Mouse (Mus musculus): ENCODE measurements around the gene Clic4. TPM values are rescaled to one million over a fixed set of nuclear protein-coding genes. Genes with fewer than 3 reads are reported as not detected.

Gene Clic4
- total RNA-seq, 2 experiments from 2014 or later, result 121 to 144 TPM

DNA sequence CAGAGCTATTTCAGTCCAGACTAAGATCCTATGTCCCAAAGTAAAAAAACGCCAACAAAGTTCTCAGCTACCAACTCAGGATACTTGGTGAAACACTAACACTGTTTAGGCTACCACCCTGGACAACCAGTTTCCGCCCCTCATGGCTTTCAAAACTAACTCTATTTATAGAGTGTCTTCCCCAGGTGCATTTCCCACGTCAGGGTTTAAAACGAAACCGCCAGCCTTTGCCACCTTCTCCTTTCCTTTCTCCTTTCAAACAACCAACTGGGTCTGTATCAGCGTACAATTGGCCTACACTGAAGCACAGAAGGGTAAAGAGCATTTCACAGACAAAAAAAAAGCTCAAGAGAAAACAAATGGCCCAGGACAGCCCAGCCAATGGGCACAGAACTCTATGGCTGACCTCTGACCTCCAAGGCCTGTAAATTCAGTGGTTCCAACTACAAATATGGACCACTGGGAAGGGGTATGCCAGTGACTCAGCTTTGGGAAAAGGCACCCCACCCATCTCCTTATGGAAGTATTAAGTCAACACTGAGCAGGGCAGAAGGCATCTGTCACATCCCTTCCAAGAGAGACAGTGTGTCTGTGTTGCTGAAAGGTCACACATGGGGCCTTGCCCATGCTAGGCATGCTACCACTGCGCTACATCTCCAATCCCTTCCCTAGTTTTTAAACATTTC lies 2.8 kb downstream of the Clic4 start:
- no peak for ATAC-seq (replicated peaks; ENCODE audit: low FRiP score, poor library complexity, severe bottlenecking)

- ATAC-seq (replicated peaks; ENCODE audit: low FRiP score, poor library complexity, severe bottlenecking), result no peak
Measured at GRCm38 (mm10) chr4:135267521-135267920, 5.1 kb downstream of the Clic4 start.

- no peak for ATAC-seq (replicated peaks; ENCODE audit: low FRiP score, poor library complexity, severe bottlenecking)
Measured at GRCm38 (mm10) chr4:135266987-135267386, 5.6 kb downstream of the Clic4 start.

DNA sequence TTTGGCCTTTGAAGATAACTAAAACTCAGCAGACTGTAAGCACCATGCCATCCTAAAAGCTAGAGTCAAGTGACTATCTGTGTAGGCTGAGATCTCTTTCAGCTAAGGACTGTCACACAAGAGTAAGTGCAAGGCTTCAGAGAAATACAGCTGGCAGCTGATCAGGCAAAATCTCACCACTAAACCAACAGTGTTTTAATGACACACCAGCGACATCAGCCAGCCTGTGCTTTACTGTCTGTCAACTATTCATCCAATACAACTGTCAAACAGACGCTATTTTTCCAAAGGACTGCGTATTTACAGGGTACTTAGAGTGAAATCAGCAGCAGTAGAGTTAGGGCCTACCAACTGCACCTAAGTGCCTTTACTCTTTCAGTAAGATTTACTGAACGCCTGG lies 12.2 kb downstream of the Clic4 start:
- ATAC-seq (replicated peaks; ENCODE audit: low FRiP score, poor library complexity, severe bottlenecking), result no peak

DNA sequence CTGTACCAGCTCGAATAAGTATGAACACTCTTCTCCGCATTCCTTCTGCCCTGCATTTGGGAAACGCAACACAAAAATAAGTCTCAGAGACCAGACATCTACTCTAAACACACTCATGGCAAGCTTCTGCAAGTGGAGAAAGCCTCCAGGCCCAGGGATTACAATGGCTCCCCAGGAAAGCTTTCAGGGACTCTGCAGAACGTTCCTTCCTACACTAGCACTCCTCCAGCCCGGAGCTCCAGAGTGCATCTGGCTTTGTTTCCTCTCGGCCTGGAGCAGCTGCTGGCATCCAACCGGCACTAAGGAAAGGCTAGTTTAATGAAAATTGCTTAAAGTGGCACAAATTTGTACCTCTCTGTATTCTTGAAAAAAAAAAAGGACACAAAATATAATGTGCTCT lies 14.1 kb downstream of the Clic4 start:
- ATAC-seq (replicated peaks; ENCODE audit: low FRiP score, poor library complexity, severe bottlenecking), result no peak

DNA sequence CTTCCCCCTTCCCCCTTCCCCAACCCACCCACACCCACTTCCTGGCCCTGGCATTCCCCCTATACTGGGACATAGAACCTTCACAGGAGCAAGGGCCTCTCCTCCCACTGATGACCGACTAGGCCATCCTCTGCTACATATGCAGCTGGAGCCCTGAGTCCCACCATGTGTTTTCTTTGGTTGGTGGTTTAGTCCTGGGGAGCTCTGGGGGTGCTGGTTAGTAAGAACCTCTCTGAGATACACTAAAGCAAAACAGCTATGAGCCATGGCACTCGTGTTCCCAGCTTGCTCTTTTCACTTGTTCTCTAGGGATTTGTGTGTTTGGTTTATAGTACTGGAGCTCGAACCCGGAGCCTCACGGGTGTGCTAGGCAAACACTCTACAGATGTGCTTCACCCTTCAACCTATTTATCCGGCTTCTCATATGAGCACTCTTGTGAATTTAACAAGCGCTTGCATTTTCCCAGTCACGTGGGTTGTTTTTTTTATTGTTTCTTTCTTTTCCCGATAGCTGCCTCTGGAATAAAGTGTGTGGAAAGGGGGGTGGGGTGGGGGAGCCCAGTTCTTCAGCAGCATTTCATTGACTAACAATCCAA lies 14.6 kb downstream of the Clic4 start:
- no peak for ATAC-seq (replicated peaks; ENCODE audit: low FRiP score, poor library complexity, severe bottlenecking)

- ATAC-seq (replicated peaks; ENCODE audit: low FRiP score, poor library complexity, severe bottlenecking), result no peak
Measured at GRCm38 (mm10) chr4:135256536-135257450, 15.8 kb downstream of the Clic4 start.

DNA sequence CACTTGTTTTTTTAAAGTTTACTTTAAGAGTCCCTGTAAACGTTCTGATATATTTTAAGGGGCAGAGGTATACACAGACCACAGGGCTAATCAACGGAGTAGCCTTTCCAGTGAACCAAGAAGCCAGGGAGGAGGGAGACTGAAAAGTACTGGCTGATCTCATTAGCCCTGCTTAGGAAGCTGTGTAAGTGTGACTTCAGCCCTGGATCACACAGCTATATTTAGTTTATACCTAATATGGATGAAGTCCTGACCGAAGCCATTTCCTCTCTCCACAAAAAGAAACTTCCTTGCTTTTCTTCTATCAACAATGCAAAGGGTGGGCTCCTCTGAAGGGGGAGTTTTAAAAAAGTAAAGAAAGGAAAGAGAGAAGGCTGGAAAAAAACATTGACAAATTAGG lies 17.8 kb downstream of the Clic4 start:
- no peak for ATAC-seq (replicated peaks; ENCODE audit: low FRiP score, poor library complexity, severe bottlenecking)

- ATAC-seq (replicated peaks; ENCODE audit: low FRiP score, poor library complexity, severe bottlenecking), result no peak
Measured at GRCm38 (mm10) chr4:135254321-135254720, 18.3 kb downstream of the Clic4 start.

DNA sequence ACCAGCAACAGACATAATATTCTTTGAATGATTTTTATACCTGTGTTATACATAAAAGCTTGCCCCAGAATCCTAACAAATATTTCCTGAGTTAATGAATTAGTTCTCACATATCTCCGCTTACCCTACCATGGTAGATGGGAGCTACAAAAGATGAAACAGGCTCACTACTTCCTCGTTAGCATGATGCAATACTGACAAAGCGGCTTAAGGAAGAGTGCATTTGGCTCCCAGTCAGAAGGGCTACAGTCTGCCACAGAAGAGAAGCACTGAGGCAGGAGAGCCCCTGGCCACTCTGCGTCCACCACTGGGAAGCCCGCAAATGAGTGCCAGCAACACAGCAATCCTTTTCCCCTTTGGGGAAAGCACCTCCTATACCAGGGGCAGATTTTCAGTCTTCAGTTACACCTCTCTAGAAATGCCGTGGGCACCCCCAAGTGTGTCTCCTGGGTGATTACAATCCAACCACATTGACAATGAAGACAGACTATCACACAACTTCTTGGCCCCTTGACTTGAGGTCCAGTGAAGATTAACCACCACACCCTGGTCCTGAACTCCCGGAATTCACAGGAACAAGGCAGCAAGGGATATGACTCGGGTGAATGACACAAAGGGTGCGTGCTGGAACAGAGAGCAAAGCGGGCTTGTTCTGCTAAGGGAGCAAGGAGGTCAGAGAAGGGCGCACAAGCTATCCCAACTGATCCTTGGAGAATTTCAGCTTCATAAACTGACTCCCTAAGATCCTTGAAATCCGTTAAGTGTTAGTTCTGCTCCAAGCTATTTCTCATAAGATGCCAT lies 19.2 kb downstream of the Clic4 start:
- no peak for ATAC-seq (replicated peaks; ENCODE audit: low FRiP score, poor library complexity, severe bottlenecking)

GRCm38 (mm10) chr4:135251801-135252200 lies 20.8 kb downstream of the Clic4 start:
- no peak for ATAC-seq (replicated peaks; ENCODE audit: low FRiP score, poor library complexity, severe bottlenecking)

- ATAC-seq (replicated peaks; ENCODE audit: low FRiP score, poor library complexity, severe bottlenecking), result no peak
Measured at GRCm38 (mm10) chr4:135248250-135249018, 24.2 kb downstream of the Clic4 start.

GRCm38 (mm10) chr4:135246866-135247756 lies 25.5 kb downstream of the Clic4 start:
- ATAC-seq (replicated peaks; ENCODE audit: low FRiP score, poor library complexity, severe bottlenecking), result no peak

GRCm38 (mm10) chr4:135246444-135246843 lies 26.2 kb downstream of the Clic4 start:
- no peak for ATAC-seq (replicated peaks; ENCODE audit: low FRiP score, poor library complexity, severe bottlenecking)

DNA sequence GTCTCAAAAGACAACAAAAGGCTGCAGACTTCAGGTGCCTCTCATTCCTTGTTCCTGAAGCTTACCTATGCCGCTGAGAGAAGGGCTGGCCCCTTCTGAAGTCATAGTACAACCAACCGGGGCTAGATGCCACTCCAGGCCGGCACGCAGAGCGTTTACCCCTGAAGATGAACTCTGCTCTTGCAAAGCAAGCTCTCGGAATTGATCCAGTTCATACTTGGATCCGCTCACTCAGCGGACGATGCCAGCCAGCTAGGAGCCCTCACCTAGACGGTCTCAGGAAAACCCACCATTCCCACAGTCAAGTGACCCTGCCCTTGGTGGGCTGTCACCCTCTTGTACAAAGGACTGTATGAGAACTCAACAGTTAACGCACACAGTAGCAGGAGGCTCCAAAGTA lies 26.8 kb downstream of the Clic4 start:
- ATAC-seq (replicated peaks; ENCODE audit: low FRiP score, poor library complexity, severe bottlenecking), result no peak

- ATAC-seq (replicated peaks; ENCODE audit: low FRiP score, poor library complexity, severe bottlenecking), result 0 out of 2 replicates have a peak, but pooled peaks have one; percentile 44
Measured at GRCm38 (mm10) chr4:135244335-135244734, 28.3 kb downstream of the Clic4 start.

- ATAC-seq (replicated peaks; ENCODE audit: low FRiP score, poor library complexity, severe bottlenecking), result no peak
Measured at GRCm38 (mm10) chr4:135242913-135243541, 29.6 kb downstream of the Clic4 start.

DNA sequence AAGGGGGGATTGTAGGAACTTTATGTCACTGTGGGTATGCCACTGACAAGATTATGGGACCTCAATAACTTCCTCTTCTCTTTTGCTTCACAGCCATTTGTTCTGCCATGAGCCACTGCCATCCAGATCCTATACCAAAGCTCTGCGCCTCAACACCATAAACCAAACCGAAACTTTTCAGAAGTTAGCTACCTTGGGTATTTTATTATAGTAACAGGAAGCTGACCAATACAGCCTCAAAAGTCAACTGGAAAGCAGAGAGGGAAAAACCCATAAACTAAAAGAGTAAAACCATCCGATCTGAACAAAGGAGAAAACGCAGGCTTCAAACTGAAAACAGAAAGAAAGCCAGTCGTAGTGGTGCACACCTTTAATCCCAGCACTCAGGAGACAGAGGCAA lies 30.2 kb downstream of the Clic4 start:
- ATAC-seq (replicated peaks; ENCODE audit: low FRiP score, poor library complexity, severe bottlenecking), result no peak

Data from erythroid progenitor cell, adult 5-6 weeks (primary cell).